Mouse (Mus musculus) kidney, postnatal 0 days (tissue): ENCODE measurements around the gene Zswim8. TPM values are rescaled to one million over a fixed set of nuclear protein-coding genes. Genes with fewer than 3 reads are reported as not detected.

Experiments
- ATAC-seq: fragments of 200-750 bp; cut with Nextera tagmentation; replicated peaks from 2 replicates; pipeline ENCODE4 v1.8.0; 2017; ENCODE audit warnings: low read depth, moderate number of reproducible peaks, moderate TSS enrichment, moderate library complexity; ENCODE audit not compliant: low FRiP score
- DNase-seq: peaks from one replicate; pipeline ENCODE4 v3.0.0-alpha.2; 2016; ENCODE audit warnings: low spot score
- H3K27ac ChIP-seq: fragments of 300-500 bp; sonication (generic); 2 replicates; pipeline ENCODE4 v1.5.1; 2014; ENCODE audit warnings: mild to moderate bottlenecking
- H3K27me3 ChIP-seq: fragments of 300-500 bp; sonication (generic); 2 replicates; pipeline ENCODE4 v1.6.1; 2014; ENCODE audit warnings: low read length, mixed read lengths; ENCODE audit not compliant: insufficient read depth
- H3K36me3 ChIP-seq: fragments of 300-500 bp; sonication (generic); 2 replicates; pipeline ENCODE4 v1.6.1; 2014; ENCODE audit warnings: low read length, mixed read lengths; ENCODE audit not compliant: insufficient read depth
- H3K4me1 ChIP-seq: fragments of 300-500 bp; sonication (generic); replicated peaks from 2 replicates; pipeline ENCODE4 v1.6.1; 2014; ENCODE audit warnings: antibody characterized with exemption, low read length, mixed read lengths; ENCODE audit not compliant: insufficient read depth
- H3K4me2 ChIP-seq: fragments of 300-500 bp; sonication (generic); 2 replicates; pipeline ENCODE4 v1.6.1; 2014; ENCODE audit warnings: mild to moderate bottlenecking, low read length, moderate library complexity, mixed read lengths
- H3K4me3 ChIP-seq: fragments of 300-500 bp; sonication (generic); replicated peaks from 2 replicates; pipeline ENCODE4 v1.5.1; 2014; ENCODE audit warnings: low read depth, low read length
- H3K9ac ChIP-seq: fragments of 300-500 bp; sonication (generic); 2 replicates; pipeline ENCODE4 v1.6.1; 2014; ENCODE audit warnings: low read depth, low read length
- H3K9me3 ChIP-seq: fragments of 300-500 bp; sonication (generic); replicated peaks from 2 replicates; pipeline ENCODE4 v1.6.1; 2016; ENCODE audit warnings: low read length, inconsistent platforms, mixed read lengths
- CTCF ChIP-seq: IDR thresholded peaks from 2 replicates; pipeline ENCODE4 v1.5.1; 2016; ENCODE audit warnings: antibody characterized with exemption, low read depth, mild to moderate bottlenecking, moderate library complexity
- WGBS: fragments of 180-500 bp; shearing (Covaris S2); extraction: QIAGEN DNeasy Blood & Tissue Kit; methylation state at CpG from one replicate; pipeline ENCODE4 v1.1.7; 2014; 5-methylcytosine and 5-hydroxymethylcytosine counted together
- polyA plus RNA-seq: library from polyadenylated mRNA; unstranded; fragments of >200 nt; fragmentation: Nextera tagmentation; extraction: Ambion mirVana; gene quantifications from 2 replicates; pipeline ENCODE4 v1.2.1, GENCODE M21; 2015

Zswim8 gene
- polyA plus RNA-seq, 1 experiment from 2014 or later = 20.2 TPM

DNA sequence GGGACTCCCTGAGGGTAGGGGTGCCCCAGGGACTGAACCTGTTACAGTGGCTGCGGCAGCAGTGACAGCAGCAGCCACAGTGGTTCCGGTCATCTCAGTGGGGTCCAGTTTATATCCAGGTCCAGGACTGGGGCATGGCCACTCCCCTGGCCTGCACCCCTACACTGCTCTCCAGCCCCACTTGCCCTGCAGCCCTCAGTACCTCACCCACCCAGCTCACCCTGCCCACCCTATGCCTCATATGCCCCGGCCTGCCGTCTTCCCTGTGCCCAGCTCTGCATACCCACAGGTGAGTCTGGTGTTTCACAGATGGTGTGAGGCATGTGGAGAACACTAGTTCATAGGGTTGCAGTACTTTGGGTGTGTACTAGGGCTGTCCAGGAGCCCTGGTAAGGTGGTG is 14.0 kb downstream of the Zswim8 start:
- DNase-seq (no peak), ATAC-seq (0 out of 2 replicates have a peak, but pooled peaks have one; percentile 10)
- Histone ChIP-seq H3K9me3 (no peaks in the 10 kb centered on the region), H3K4me1 (no peaks in the 10 kb centered on the region), H3K4me2 (no peak overlapping the region), H3K27me3 (no peaks in the 10 kb centered on the region), H3K27ac (no peak overlapping the region), H3K9ac (no peak overlapping the region), H3K36me3 (peaks cover 83% of the 10 kb centered on the region), H3K4me3 (no peak overlapping the region)
- no peak for TF ChIP-seq CTCF
- WGBS = 82% methylated on average over 4 of the region's 4 CpGs

DNA sequence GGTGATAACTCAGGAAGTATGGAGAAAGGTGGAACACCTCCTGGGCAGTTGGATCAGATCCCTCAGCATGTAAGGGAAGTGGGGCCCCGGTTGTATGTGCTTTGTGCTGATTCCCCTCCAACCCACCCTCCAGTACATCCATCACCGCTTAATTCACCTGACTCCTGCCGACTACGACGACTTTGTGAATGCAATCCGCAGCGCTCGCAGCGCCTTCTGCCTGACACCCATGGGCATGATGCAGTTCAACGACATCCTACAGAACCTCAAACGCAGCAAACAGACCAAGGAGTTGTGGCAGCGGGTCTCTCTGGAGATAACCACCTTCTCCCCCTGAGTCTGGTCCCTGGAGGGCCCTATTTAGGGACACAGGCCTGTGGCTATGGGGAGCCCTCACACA is 15.7 kb downstream of the Zswim8 start:
- no peak overlapping the region for H3K9ac ChIP-seq
- H3K4me1 ChIP-seq = no peaks in the 10 kb centered on the region
- TF ChIP-seq CTCF = no peak
- H3K27ac ChIP-seq = no peak overlapping the region
- DNase-seq = no peak
- H3K4me3 ChIP-seq = no peak overlapping the region
- no peaks in the 10 kb centered on the region for H3K9me3 ChIP-seq
- H3K27me3 ChIP-seq = no peaks in the 10 kb centered on the region
- ATAC-seq = no peak
- WGBS = 91% methylated on average over 12 of the region's 12 CpGs
- peaks cover 81% of the 10 kb centered on the region for H3K36me3 ChIP-seq
- no peak overlapping the region for H3K4me2 ChIP-seq

GRCm38 (mm10) chr14:20724043-20724442 is 16.7 kb downstream of the Zswim8 start:
- Histone ChIP-seq H3K27me3 (no peaks in the 10 kb centered on the region), H3K4me3 (no peak overlapping the region), H3K4me2 (no peak overlapping the region), H3K4me1 (no peaks in the 10 kb centered on the region), H3K9ac (no peak overlapping the region), H3K36me3 (peaks cover 81% of the 10 kb centered on the region), H3K27ac (no peak overlapping the region), H3K9me3 (no peaks in the 10 kb centered on the region)
- DNase-seq (peak; percentile 71), ATAC-seq (no peak)
- WGBS = 14% methylated on average over 5 of the region's 5 CpGs
- TF ChIP-seq CTCF = peak; percentile 80

DNA sequence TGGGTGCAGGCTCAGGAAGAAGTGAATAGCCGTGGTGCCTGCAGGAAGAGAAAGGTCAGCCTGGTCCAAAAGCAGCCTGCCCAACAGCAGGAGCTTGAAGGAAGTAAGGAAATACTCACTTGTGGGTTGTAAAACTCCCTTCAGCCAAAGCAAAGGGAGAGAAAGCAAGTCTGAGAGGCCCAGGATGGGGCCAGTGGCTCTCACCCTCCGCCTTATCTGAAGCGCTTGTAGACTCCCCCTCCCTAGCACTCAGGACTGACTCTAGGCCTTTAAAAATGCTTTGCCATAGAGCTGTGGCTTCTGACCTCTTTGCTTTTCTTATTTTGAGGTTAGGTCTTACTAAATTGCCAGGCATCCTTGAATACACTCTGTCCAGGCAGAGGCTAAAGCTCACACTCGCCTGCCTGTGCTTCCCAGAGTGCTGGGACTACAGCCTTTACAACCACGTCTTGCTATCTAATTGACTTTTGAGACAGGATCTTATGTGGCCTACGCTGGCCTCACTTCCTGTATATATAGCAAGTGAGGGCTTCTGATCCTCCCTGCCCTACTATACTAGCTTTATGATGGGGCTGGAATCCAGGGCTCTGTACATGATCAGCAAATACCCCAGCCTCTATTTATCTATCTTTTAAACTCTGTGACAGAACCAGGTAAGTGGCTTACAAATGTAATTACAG is 18.4 kb downstream of the Zswim8 start:
- no peak overlapping the region for H3K27ac ChIP-seq
- H3K9ac ChIP-seq = no peak overlapping the region
- H3K9me3 ChIP-seq = no peaks in the 10 kb centered on the region
- no peak overlapping the region for H3K4me3 ChIP-seq
- TF ChIP-seq CTCF = no peak
- no peaks in the 10 kb centered on the region for H3K4me1 ChIP-seq
- no peaks in the 10 kb centered on the region for H3K27me3 ChIP-seq
- no peak overlapping the region for H3K4me2 ChIP-seq
- ATAC-seq = no peak
- peaks cover 85% of the 10 kb centered on the region for H3K36me3 ChIP-seq
- no peak for DNase-seq
- WGBS = 55% methylated on average over 6 of the region's 6 CpGs

- no peaks in the 10 kb centered on the region for H3K9me3 ChIP-seq
- H3K4me2 ChIP-seq = no peak overlapping the region
- peaks cover 50% of the 10 kb centered on the region for H3K36me3 ChIP-seq
- no peak overlapping the region for H3K9ac ChIP-seq
- no peaks in the 10 kb centered on the region for H3K27me3 ChIP-seq
- DNase-seq (no peak), ATAC-seq (no peak)
- no peak overlapping the region for H3K27ac ChIP-seq
- TF ChIP-seq CTCF = no peak
- WGBS = 82% methylated on average over 9 of the region's 9 CpGs
- H3K4me3 ChIP-seq = no peak overlapping the region
- no peaks in the 10 kb centered on the region; the same call in 1 of the 2 replicates for H3K4me1 ChIP-seq
Measured at GRCm38 (mm10) chr14:20729871-20730270, 22.5 kb downstream of the Zswim8 start.

GRCm38 (mm10) chr14:20730853-20731602 is 23.7 kb downstream of the Zswim8 start:
- WGBS = 80% methylated on average over 9 of the region's 9 CpGs
- H3K36me3 ChIP-seq = peaks cover 43% of the 10 kb centered on the region

More at GRCm38 (mm10) chr14:20730853-20731602, 23.7 kb downstream of the Zswim8 start:
- H3K9me3 ChIP-seq = no peaks in the 10 kb centered on the region
- H3K9ac ChIP-seq = no peak overlapping the region
- DNase-seq (no peak), ATAC-seq (no peak)
- no peaks in the 10 kb centered on the region for H3K27me3 ChIP-seq
- H3K4me1 ChIP-seq = no peaks in the 10 kb centered on the region; the same call in 1 of the 2 replicates
- H3K27ac ChIP-seq = no peak overlapping the region
- no peak for TF ChIP-seq CTCF
- H3K4me3 ChIP-seq = no peak overlapping the region
- no peak overlapping the region for H3K4me2 ChIP-seq
